Mouse (Mus musculus): ENCODE results near the gene Fpgs. TPM values are rescaled to one million over a fixed set of nuclear protein-coding genes. Genes with fewer than 3 reads are reported as not detected.

Fpgs gene
- polyA plus RNA-seq, 1 experiment from 2014 or later, result 19.3 TPM

MicroRNAs encoded within 50 kb of the gene (microRNA counts, 519-probe panel; counts per million panel counts)
- microRNA mmu-miR-1954, result not detected
- microRNA mmu-miR-2861, result 1,258 counts per million, percentile 9 among the panel's probes with 10 or more counts

Small RNA genes lying within 50 kb of the gene (microRNA-seq; reads per million reads assigned to microRNA genes)
- not detected for gene Gm47291
- not detected for gene Mir1954
- not detected for gene Mir2861
- gene Mir3960, result not detected
- not detected for gene Mir8093

Other genes with a start within 250 kb of the Fpgs start
- 6.7 and 7.0 TPM in 2 replicates for gene Fam102a, start 168.8 kb downstream of the Fpgs start, polyA plus RNA-seq (2015; fragmentation: Nextera tagmentation; extraction: Ambion mirVana)
- gene Dpm2, start 133.3 kb downstream of the Fpgs start, polyA plus RNA-seq (2015; fragmentation: Nextera tagmentation; extraction: Ambion mirVana), result 141 and 147 TPM in 2 replicates
- gene Pip5kl1, start 129.3 kb downstream of the Fpgs start, polyA plus RNA-seq (2015; fragmentation: Nextera tagmentation; extraction: Ambion mirVana), result 16.3 and 17.8 TPM in 2 replicates
- gene 9430097D07Rik, start 128.5 kb downstream of the Fpgs start, polyA plus RNA-seq (2015; fragmentation: Nextera tagmentation; extraction: Ambion mirVana), result 0.59 and 0.99 TPM in 2 replicates
- gene St6galnac4, start 117.0 kb downstream of the Fpgs start, polyA plus RNA-seq (2015; fragmentation: Nextera tagmentation; extraction: Ambion mirVana), result 43.9 and 44.6 TPM in 2 replicates
- gene St6galnac6, start 104.4 kb downstream of the Fpgs start, polyA plus RNA-seq (2015; fragmentation: Nextera tagmentation; extraction: Ambion mirVana), result 13.5 and 14.4 TPM in 2 replicates
- gene Ak1, start 82.4 kb downstream of the Fpgs start, polyA plus RNA-seq (2015; fragmentation: Nextera tagmentation; extraction: Ambion mirVana), result 88.5 and 103 TPM in 2 replicates
- gene Eng, start 57.5 kb downstream of the Fpgs start, polyA plus RNA-seq (2015; fragmentation: Nextera tagmentation; extraction: Ambion mirVana), result 29.6 and 40.5 TPM in 2 replicates
- 63.0 and 82.4 TPM in 2 replicates for gene Cdk9, start 8.9 kb upstream of the Fpgs start, polyA plus RNA-seq (2015; fragmentation: Nextera tagmentation; extraction: Ambion mirVana)
- gene Sh2d3c, start 16.9 kb upstream of the Fpgs start, polyA plus RNA-seq (2015; fragmentation: Nextera tagmentation; extraction: Ambion mirVana), result 50.1 and 51.5 TPM in 2 replicates
- gene 6330409D20Rik, start 36.9 kb upstream of the Fpgs start, polyA plus RNA-seq (2015; fragmentation: Nextera tagmentation; extraction: Ambion mirVana), result 2.9 and 3.6 TPM in 2 replicates
- gene Tor2a, start 53.1 kb upstream of the Fpgs start, polyA plus RNA-seq (2015; fragmentation: Nextera tagmentation; extraction: Ambion mirVana), result 54.4 and 60.6 TPM in 2 replicates
- gene Ttc16, start 71.5 kb upstream of the Fpgs start, polyA plus RNA-seq (2015; fragmentation: Nextera tagmentation; extraction: Ambion mirVana), result 0.50 and 0.70 TPM in 2 replicates
- 6.1 and 7.5 TPM in 2 replicates for gene Ptrh1, start 71.6 kb upstream of the Fpgs start, polyA plus RNA-seq (2015; fragmentation: Nextera tagmentation; extraction: Ambion mirVana)
- gene Cfap157, start 80.3 kb upstream of the Fpgs start, polyA plus RNA-seq (2015; fragmentation: Nextera tagmentation; extraction: Ambion mirVana), result 1.1 and 2.1 TPM in 2 replicates
- gene Stxbp1, start 143.1 kb upstream of the Fpgs start, polyA plus RNA-seq (2015; fragmentation: Nextera tagmentation; extraction: Ambion mirVana), result 276 and 315 TPM in 2 replicates
- 30.7 and 34.7 TPM in 2 replicates for gene Fam129b, start 172.0 kb upstream of the Fpgs start, polyA plus RNA-seq (2015; fragmentation: Nextera tagmentation; extraction: Ambion mirVana)